Mouse (Mus musculus) activated CD4-positive, CD25-positive, alpha-beta regulatory T cell (primary cell): ENCODE data around the gene Tle4. TPM values are rescaled to one million over a fixed set of nuclear protein-coding genes. Genes with fewer than 3 reads are reported as not detected.

Experiments
- polyA plus RNA-seq, 2 experiments: library from polyadenylated mRNA; unstranded; fragments of 100-300 nt; shearing (Covaris generic); gene quantifications; one replicate each; pipeline ENCODE4 v1.2.1; 2017

Tle4 gene
- polyA plus RNA-seq, result 10 to 100 TPM; 28.7 to 37.4 TPM

DNA sequence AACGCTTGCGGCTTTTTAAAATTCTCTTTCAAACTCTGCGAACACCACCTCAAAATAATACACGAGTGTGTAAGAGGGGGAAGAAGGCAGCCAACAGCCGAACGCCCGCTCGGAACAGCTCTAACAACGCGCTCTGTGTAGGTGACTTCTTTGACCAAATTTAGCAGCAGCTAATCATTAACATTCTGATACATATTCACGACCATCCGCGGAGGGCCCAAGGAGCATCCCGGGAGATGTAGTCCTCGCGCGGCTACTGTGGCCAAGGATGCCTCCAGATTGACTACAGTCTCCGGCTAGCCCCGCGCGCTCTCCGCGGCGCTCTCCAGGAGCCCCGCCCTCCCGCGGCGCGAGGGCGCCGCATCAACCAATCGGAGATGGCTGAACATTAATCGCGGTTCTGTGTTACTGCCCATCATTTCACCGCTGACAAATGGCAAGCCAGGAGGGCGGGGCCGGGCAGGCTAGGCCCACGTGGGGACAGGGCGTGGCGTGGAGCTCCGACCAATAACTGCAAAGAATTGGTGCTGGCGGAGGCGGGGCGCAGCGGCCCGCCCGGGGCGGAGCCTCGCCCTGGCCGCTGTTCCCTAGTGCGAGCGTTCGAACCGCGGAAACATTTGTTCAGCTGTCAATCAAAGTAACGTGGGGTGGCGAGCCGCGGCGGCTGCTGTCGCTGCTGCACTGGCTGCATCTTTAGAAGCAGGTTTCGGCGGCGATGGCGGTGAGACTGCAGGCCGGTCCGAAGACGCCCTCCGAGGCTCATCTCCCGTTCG lies at the start of gene Tle4:
TSS of gene Tle4 (minus strand) at position 135 of the 773 bp plus-strand sequence.

